Mouse (Mus musculus): Measurements from ENCODE around the gene Arpc2. TPM values are rescaled to one million over a fixed set of nuclear protein-coding genes. Genes with fewer than 3 reads are reported as not detected.

Arpc2 gene
- polyA plus RNA-seq, 2 experiments = 230 to 345 TPM

DNA sequence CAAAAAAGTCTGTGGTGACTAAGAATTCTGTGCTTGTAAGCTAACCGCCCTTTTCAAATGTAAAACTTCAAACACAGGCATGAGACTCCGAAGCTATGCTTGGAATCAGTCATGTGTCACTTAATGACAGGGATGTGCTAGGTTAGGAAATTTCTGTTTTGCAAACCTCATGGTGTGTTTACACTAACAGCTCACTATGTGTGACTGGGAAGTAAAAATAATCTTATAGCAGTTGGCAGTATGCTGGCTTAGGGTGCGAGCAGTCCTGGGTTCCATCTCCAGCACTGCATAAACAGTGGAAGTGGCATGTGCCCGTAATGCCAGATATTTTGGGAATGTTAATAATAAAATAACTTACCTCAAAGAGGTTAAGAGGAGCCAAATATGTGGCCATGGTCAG lies 69.1 kb downstream of the Arpc2 start:
- Histone ChIP-seq H3K4me2 (replicated peaks; ENCODE audit: low read depth, low read length, severe bottlenecking) (no peak overlapping the region), H3K36me3 (ENCODE audit: control insufficient read depth, insufficient read depth, low read length) (no peaks in the 10 kb centered on the region), H3K9me3 (ENCODE audit: control insufficient read depth, low read length) (no peaks in the 10 kb centered on the region), H3K9ac (ENCODE audit: low read depth, low read length, severe bottlenecking) (no peak overlapping the region), H3K4me3 (replicated peaks; ENCODE audit: low read length) (no peak overlapping the region), H3K27me3 (ENCODE audit: control insufficient read depth, insufficient read depth, low read length) (no peaks in the 10 kb centered on the region), H3K27ac (replicated peaks; ENCODE audit: low read depth, low read length) (no peak overlapping the region), H3K4me1 (ENCODE audit: control insufficient read depth, insufficient read depth, low read length) (peaks cover 6% of the 10 kb centered on the region)
- DNase-seq (ENCODE audit: low spot score) (no peak), ATAC-seq (ENCODE audit: low FRiP score, low read depth) (no peak)
- TF ChIP-seq POLR2A (IDR thresholded peaks at IDR 0.05; ENCODE audit: borderline replicate concordance, extremely low read depth, insufficient read depth, insufficient read length) = no peak
- 57% methylated on average over 4 of the region's 4 CpGs for WGBS

DNA sequence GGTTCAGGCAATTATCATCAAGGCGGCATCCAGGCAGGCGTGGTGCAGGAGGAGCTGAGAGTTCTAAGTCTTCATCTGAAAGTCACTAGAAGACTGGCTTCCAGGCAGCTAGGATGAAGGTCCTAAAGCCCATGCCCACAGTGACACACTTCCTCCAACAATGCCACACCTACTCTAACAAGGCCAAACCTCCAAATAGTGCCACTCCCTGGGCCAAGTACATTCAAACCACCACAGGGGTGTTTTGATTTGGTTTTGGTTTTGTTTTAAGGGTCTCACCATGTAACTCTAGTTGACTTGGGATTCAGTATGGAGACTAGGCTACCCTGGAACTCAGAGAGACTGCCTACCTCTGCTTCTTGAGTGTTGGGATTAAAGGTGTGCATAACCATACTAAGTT lies 69.6 kb downstream of the Arpc2 start, which contains the start of gene Tmbim1:
Gene Tmbim1 (minus strand): TSS at position 101 of the 400 bp plus-strand sequence.
- no peaks in the 10 kb centered on the region for H3K27me3 ChIP-seq (ENCODE audit: control insufficient read depth, insufficient read depth, low read length)
- ATAC-seq (ENCODE audit: low FRiP score, low read depth) (no peak), DNase-seq (ENCODE audit: low spot score) (no peak)
- H3K4me2 ChIP-seq (replicated peaks; ENCODE audit: low read depth, low read length, severe bottlenecking) = peak within 1 kb of the TSS; percentile 73
- H3K4me3 ChIP-seq (replicated peaks; ENCODE audit: low read length) = peak within 1 kb of the TSS; percentile 74
- WGBS = 68% methylated on average over 2 of the region's 2 CpGs
- peak within 1 kb of the TSS; percentile 88; the same call in 1 of the 2 replicates for H3K27ac ChIP-seq (replicated peaks; ENCODE audit: low read depth, low read length)
- no peaks in the 10 kb centered on the region for H3K36me3 ChIP-seq (ENCODE audit: control insufficient read depth, insufficient read depth, low read length)
- H3K4me1 ChIP-seq (ENCODE audit: control insufficient read depth, insufficient read depth, low read length) = peaks cover 6% of the 10 kb centered on the region
- peak within 1 kb of the TSS; percentile 87; the same call in 1 of the 2 replicates for H3K9ac ChIP-seq (ENCODE audit: low read depth, low read length, severe bottlenecking)
- no peaks in the 10 kb centered on the region for H3K9me3 ChIP-seq (ENCODE audit: control insufficient read depth, low read length)
- no peak for TF ChIP-seq POLR2A (IDR thresholded peaks at IDR 0.05; ENCODE audit: borderline replicate concordance, extremely low read depth, insufficient read depth, insufficient read length)

DNA sequence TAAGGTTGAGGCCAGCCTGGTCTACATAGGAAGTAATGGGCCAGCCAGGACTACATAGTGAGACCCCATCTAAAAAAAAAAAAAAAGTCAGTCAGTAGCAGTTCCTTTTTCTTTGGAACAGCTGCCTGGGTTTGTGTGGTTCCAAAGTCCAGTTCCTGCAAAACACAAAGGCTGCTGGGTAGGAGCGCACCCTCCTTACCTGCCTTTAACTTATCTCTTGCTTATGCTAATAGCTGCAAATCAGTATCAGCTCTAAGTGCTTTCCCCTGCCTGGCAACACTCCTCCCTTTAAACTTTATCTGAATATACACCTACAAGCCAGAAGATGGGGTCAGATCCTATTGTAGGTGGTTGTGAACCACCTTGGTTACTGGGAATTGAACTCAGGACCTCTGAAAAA lies 71.3 kb downstream of the Arpc2 start:
- DNase-seq (ENCODE audit: low spot score) = no peak

DNA sequence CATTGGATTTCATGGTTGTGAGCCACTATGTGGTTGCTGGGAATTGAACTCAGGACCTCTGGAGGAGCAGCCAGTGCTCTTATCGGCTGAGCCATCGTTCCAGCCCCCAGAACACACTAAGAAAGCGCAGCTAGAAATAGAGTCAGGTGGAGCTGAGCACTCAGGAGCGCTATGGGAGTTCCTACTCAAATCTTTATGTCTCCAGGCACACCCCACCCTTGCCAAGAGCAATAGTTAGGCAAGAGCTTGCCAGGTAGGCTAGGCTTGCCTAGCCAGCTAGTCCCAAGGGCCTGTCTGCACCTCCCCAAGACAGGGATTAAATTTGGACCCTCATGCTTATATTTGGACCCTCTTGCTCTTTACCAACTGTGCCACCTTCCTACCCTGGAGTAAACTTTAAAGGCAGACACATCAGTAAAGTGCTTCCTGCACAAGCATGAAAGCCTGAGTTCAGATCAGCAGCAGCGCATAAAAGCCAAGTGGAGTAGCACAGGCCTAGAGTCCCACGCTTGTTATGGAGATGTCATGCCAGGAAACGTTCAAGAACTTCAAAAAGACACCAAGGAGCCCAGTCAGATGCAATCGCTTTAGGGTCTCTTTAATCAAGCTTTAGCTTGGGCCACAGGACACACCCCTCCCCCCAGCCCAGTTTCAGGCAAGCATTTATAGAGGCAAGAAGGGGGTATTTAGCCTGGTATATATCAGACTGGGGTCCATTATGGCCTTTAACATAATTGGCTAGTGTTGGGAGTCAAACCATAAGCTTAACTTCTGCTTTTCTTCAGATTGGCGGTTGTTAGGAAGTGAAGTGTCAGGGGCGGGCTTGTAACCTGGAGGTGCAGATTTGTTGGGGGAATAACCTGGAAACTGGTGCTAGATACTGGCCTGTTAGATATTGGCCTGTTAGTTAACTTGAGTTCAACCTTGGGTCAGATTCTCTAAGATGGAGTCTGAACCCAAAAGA lies 72.4 kb downstream of the Arpc2 start:
- Histone ChIP-seq H3K36me3 (ENCODE audit: control insufficient read depth, insufficient read depth, low read length) (no peaks in the 10 kb centered on the region), H3K27ac (replicated peaks; ENCODE audit: low read depth, low read length) (no peak overlapping the region), H3K9me3 (ENCODE audit: control insufficient read depth, low read length) (no peaks in the 10 kb centered on the region), H3K4me3 (replicated peaks; ENCODE audit: low read length) (no peak overlapping the region), H3K9ac (ENCODE audit: low read depth, low read length, severe bottlenecking) (no peak overlapping the region), H3K27me3 (ENCODE audit: control insufficient read depth, insufficient read depth, low read length) (no peaks in the 10 kb centered on the region), H3K4me1 (ENCODE audit: control insufficient read depth, insufficient read depth, low read length) (no peaks in the 10 kb centered on the region), H3K4me2 (replicated peaks; ENCODE audit: low read depth, low read length, severe bottlenecking) (no peak overlapping the region)
- no peak for DNase-seq (ENCODE audit: low spot score)
- ATAC-seq (ENCODE audit: low FRiP score, low read depth) = no peak
- 57% methylated on average over 10 of the region's 10 CpGs for WGBS
- TF ChIP-seq POLR2A (IDR thresholded peaks at IDR 0.05; ENCODE audit: borderline replicate concordance, extremely low read depth, insufficient read depth, insufficient read length) = no peak

More for the DNA sequence above, 71.3 kb downstream of the Arpc2 start:
- no peaks in the 10 kb centered on the region for H3K9me3 ChIP-seq (ENCODE audit: control insufficient read depth, low read length)
- H3K4me3 ChIP-seq (replicated peaks; ENCODE audit: low read length) = no peak overlapping the region
- H3K27ac ChIP-seq (replicated peaks; ENCODE audit: low read depth, low read length) = no peak overlapping the region
- no peaks in the 10 kb centered on the region for H3K27me3 ChIP-seq (ENCODE audit: control insufficient read depth, insufficient read depth, low read length)
- no peak for ATAC-seq (ENCODE audit: low FRiP score, low read depth)
- peaks cover 6% of the 10 kb centered on the region for H3K4me1 ChIP-seq (ENCODE audit: control insufficient read depth, insufficient read depth, low read length)
- no peaks in the 10 kb centered on the region for H3K36me3 ChIP-seq (ENCODE audit: control insufficient read depth, insufficient read depth, low read length)
- no peak overlapping the region for H3K9ac ChIP-seq (ENCODE audit: low read depth, low read length, severe bottlenecking)
- TF ChIP-seq POLR2A (IDR thresholded peaks at IDR 0.05; ENCODE audit: borderline replicate concordance, extremely low read depth, insufficient read depth, insufficient read length) = no peak
- H3K4me2 ChIP-seq (replicated peaks; ENCODE audit: low read depth, low read length, severe bottlenecking) = no peak overlapping the region
- 100% methylated on average over 1 of the region's 1 CpGs for WGBS

DNA sequence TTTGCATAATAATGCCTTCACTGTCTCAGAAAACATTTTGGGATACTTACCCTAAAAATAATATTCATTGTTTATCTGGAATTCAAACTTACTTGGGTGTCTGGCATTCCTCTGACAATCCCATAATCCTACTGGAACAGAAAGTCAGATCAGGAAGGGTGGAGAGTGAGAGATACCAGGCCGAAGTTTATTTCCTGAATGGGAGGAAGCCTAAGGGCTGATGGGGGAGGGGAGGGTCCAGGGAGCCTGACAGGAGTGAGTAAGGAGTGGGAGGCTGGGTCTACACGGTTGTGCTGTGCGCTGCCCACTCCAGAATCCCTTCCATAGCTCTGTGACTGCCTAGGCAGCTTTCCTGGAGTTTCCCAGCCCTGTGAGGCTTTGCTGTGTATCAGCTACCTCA lies 73.9 kb downstream of the Arpc2 start:
- Histone ChIP-seq H3K4me1 (ENCODE audit: control insufficient read depth, insufficient read depth, low read length) (no peaks in the 10 kb centered on the region), H3K27me3 (ENCODE audit: control insufficient read depth, insufficient read depth, low read length) (no peaks in the 10 kb centered on the region), H3K4me3 (replicated peaks; ENCODE audit: low read length) (no peak overlapping the region), H3K9ac (ENCODE audit: low read depth, low read length, severe bottlenecking) (no peak overlapping the region), H3K4me2 (replicated peaks; ENCODE audit: low read depth, low read length, severe bottlenecking) (no peak overlapping the region), H3K9me3 (ENCODE audit: control insufficient read depth, low read length) (no peaks in the 10 kb centered on the region), H3K36me3 (ENCODE audit: control insufficient read depth, insufficient read depth, low read length) (no peaks in the 10 kb centered on the region), H3K27ac (replicated peaks; ENCODE audit: low read depth, low read length) (no peak overlapping the region)
- no peak for DNase-seq (ENCODE audit: low spot score)
- 21% methylated on average over 3 of the region's 3 CpGs for WGBS
- no peak for ATAC-seq (ENCODE audit: low FRiP score, low read depth)
- TF ChIP-seq POLR2A (IDR thresholded peaks at IDR 0.05; ENCODE audit: borderline replicate concordance, extremely low read depth, insufficient read depth, insufficient read length) = no peak

All from limb, embryonic 14.5 days (tissue).